Mouse (Mus musculus) embryonic facial prominence, embryonic 11.5 days (tissue): ENCODE measurements at regions not wholly inside any gene's neighbourhood (a gene's known extent, or its start where the extent isn't known, plus 50 kb on each side); places are given as distances from the start of the nearest gene placed in this dataset.

Experiments
- ATAC-seq: fragments of 200-750 bp; cut with Nextera tagmentation; replicated peaks from 2 replicates; pipeline ENCODE4 v1.8.0; 2017; ENCODE audit warnings: low read depth; ENCODE audit not compliant: insufficient number of reproducible peaks, low FRiP score, low TSS enrichment
- DNase-seq: peaks from one replicate; pipeline ENCODE4 v3.0.0-alpha.2; 2015; ENCODE audit warnings: low spot score
- H3K27ac ChIP-seq: fragments of 300-500 bp; sonication (generic); replicated peaks from 2 replicates; pipeline ENCODE4 v1.5.1; 2014; ENCODE audit warnings: mild to moderate bottlenecking, low read depth, low read length, control low read depth
- H3K27me3 ChIP-seq: fragments of 300-500 bp; sonication (generic); 2 replicates; pipeline ENCODE4 v1.6.1; 2014; ENCODE audit warnings: mild to moderate bottlenecking, low read length, moderate library complexity, mixed read lengths; ENCODE audit not compliant: control insufficient read depth, insufficient read depth
- H3K36me3 ChIP-seq: fragments of 300-500 bp; sonication (generic); replicated peaks from 2 replicates; pipeline ENCODE4 v1.6.1; 2014; ENCODE audit warnings: low read depth, mild to moderate bottlenecking, low read length, moderate library complexity, mixed read lengths; ENCODE audit not compliant: control insufficient read depth, insufficient read depth
- H3K4me1 ChIP-seq: fragments of 300-500 bp; sonication (generic); 2 replicates; pipeline ENCODE4 v1.6.1; 2014; ENCODE audit warnings: low read length, mixed read lengths; ENCODE audit not compliant: control insufficient read depth, insufficient read depth
- H3K4me2 ChIP-seq: fragments of 300-500 bp; sonication (generic); 2 replicates; pipeline ENCODE4 v1.6.1; 2014; ENCODE audit warnings: low read depth, mild to moderate bottlenecking, control low read depth, low read length, moderate library complexity
- H3K4me3 ChIP-seq: fragments of 300-500 bp; sonication (generic); 2 replicates; pipeline ENCODE4 v1.5.1; 2014; ENCODE audit warnings: low read depth, low read length, control low read depth
- H3K9ac ChIP-seq: fragments of 300-500 bp; sonication (generic); replicated peaks from 2 replicates; pipeline ENCODE4 v1.6.1; 2014; ENCODE audit warnings: mild to moderate bottlenecking, control low read depth, low read length
- H3K9me3 ChIP-seq: fragments of 300-500 bp; sonication (generic); replicated peaks from 2 replicates; pipeline ENCODE4 v1.6.1; 2016; ENCODE audit warnings: mild to moderate bottlenecking, low read length, inconsistent platforms, mixed read lengths; ENCODE audit not compliant: control insufficient read depth
- WGBS: fragments of 180-500 bp; shearing (Covaris S2); extraction: QIAGEN DNeasy Blood & Tissue Kit; methylation state at CpG from one replicate; pipeline ENCODE4 v1.1.7; 2014; 5-methylcytosine and 5-hydroxymethylcytosine counted together

DNA sequence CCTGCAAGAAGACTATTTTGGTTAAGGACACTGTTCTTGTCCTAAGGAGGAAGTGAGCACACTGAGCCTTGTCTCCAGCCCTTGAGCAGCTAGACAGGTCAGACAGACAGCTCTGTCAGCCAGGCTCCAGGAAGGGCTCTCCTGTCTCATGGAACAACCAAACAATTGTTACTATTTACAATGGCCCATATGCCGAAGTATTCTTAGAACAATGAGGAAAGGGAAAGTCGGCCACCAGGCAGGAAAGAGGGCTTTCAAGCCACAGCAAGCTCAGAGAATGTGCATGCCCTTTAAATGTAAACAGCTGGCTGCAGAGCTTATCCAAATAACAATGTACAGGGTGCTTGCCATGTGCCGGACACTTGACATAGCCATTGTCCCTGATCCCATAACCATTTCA lies 108.6 kb downstream of the 1700020N01Rik start:
- no peak overlapping the region for H3K4me2 ChIP-seq
- no peak overlapping the region for H3K9ac ChIP-seq
- ATAC-seq: no peak
- no peak overlapping the region for H3K4me3 ChIP-seq
- no peaks in the 10 kb centered on the region for H3K36me3 ChIP-seq
- no peaks in the 10 kb centered on the region for H3K9me3 ChIP-seq
- no peak for DNase-seq
- H3K27me3 ChIP-seq: no peaks in the 10 kb centered on the region
- no peaks in the 10 kb centered on the region for H3K4me1 ChIP-seq
- 18% methylated on average over 3 of the region's 3 CpGs for WGBS
- no peak overlapping the region for H3K27ac ChIP-seq

GRCm38 (mm10) chr10:21702134-21702533 lies 109.2 kb downstream of the 1700020N01Rik start:
- WGBS: 57% methylated on average over 1 of the region's 1 CpGs
- no peaks in the 10 kb centered on the region for H3K4me1 ChIP-seq

DNA sequence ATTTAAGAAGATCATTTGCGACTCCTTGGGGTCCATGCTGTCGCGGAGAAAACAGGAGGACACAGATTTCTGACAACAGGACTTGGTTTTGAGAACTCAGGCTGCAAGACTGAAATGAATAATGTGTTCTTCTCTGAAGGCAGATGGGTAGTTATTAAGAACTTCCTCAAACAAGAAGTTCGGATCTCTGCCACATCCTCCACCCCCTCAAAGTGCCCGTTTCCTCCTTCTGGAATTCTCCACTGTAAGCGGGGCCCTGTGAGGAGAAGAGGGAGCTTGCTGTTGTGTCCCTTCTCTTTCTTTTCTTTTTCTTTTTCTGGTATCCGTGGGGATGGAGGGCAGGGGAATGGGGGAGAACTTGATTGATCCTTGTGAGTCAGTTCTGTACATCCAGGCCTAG lies 118.9 kb downstream of the 1700020N01Rik start:
- Histone ChIP-seq H3K4me2 (no peak overlapping the region), H3K27ac (no peak overlapping the region), H3K4me1 (no peaks in the 10 kb centered on the region), H3K4me3 (no peak overlapping the region), H3K36me3 (no peaks in the 10 kb centered on the region), H3K9me3 (no peaks in the 10 kb centered on the region), H3K9ac (no peak overlapping the region), H3K27me3 (no peaks in the 10 kb centered on the region)
- WGBS: 82% methylated on average over 7 of the region's 7 CpGs
- DNase-seq (no peak), ATAC-seq (no peak)

More at GRCm38 (mm10) chr10:21702134-21702533, 109.2 kb downstream of the 1700020N01Rik start:
- no peaks in the 10 kb centered on the region for H3K9me3 ChIP-seq
- no peak overlapping the region for H3K4me2 ChIP-seq
- H3K27ac ChIP-seq: no peak overlapping the region
- no peak overlapping the region for H3K9ac ChIP-seq
- DNase-seq: no peak
- no peak for ATAC-seq
- no peaks in the 10 kb centered on the region for H3K27me3 ChIP-seq
- H3K4me3 ChIP-seq: no peak overlapping the region
- H3K36me3 ChIP-seq: no peaks in the 10 kb centered on the region

- no peak for ATAC-seq
- no peak overlapping the region for H3K4me3 ChIP-seq
- H3K4me1 ChIP-seq: no peaks in the 10 kb centered on the region
- H3K27ac ChIP-seq: no peak overlapping the region
- no peaks in the 10 kb centered on the region for H3K36me3 ChIP-seq
- H3K9me3 ChIP-seq: no peaks in the 10 kb centered on the region
- H3K4me2 ChIP-seq: no peak overlapping the region
- H3K27me3 ChIP-seq: no peaks in the 10 kb centered on the region
- DNase-seq: no peak
- 64% methylated on average over 3 of the region's 3 CpGs for WGBS
- H3K9ac ChIP-seq: no peak overlapping the region
Measured at GRCm38 (mm10) chr10:21712828-21713227, 119.9 kb downstream of the 1700020N01Rik start.

DNA sequence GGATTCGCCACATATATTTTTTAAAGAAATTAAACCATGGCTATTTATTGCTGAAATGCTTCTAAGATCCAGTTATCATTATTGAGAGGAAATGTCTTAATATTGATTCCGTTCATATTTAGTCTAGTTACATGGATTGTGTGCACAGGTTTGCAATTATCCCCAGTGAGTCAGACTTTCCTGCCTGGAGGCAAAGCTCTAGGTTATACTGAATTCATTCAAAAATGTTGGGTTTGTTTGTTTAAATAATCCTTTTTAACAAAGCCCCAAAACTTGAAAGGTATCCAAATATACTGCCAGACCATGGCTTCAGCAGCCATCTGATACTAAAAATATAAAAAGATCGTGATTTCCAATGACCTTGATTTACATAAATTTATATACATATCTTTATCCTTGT lies 122.5 kb downstream of the 1700020N01Rik start:
- WGBS: 93% methylated on average over 3 of the region's 3 CpGs
- Histone ChIP-seq H3K9me3 (no peaks in the 10 kb centered on the region), H3K4me1 (no peaks in the 10 kb centered on the region), H3K27me3 (no peaks in the 10 kb centered on the region), H3K36me3 (no peaks in the 10 kb centered on the region), H3K27ac (no peak overlapping the region), H3K9ac (no peak overlapping the region), H3K4me3 (no peak overlapping the region), H3K4me2 (no peak overlapping the region)
- ATAC-seq (no peak), DNase-seq (no peak)

DNA sequence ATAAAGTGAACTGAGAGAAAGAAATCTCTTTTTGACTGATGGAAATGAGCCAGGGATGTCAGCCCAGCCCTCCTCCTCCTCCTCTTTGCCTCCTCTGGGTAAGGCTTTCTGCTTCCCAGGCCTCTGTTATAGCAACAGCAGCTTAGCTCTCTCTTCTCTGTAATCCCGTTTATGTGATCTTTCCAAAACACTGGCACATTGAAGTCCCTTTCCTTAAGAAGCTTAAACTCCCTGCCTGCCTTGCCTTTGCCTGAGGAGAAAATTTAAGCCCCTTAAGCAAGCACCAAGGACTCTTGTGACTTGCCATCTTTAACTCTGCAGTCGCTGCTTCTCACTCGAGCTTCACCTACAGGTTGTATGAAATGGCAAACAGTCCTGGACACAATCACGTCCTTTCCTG lies 125.2 kb downstream of the 1700020N01Rik start:
- Histone ChIP-seq H3K4me3 (no peak overlapping the region), H3K27ac (no peak overlapping the region), H3K27me3 (no peaks in the 10 kb centered on the region), H3K9ac (no peak overlapping the region), H3K9me3 (no peaks in the 10 kb centered on the region), H3K4me1 (no peaks in the 10 kb centered on the region), H3K4me2 (no peak overlapping the region), H3K36me3 (no peaks in the 10 kb centered on the region)
- ATAC-seq (no peak), DNase-seq (no peak)
- WGBS: 47% methylated on average over 4 of the region's 4 CpGs

DNA sequence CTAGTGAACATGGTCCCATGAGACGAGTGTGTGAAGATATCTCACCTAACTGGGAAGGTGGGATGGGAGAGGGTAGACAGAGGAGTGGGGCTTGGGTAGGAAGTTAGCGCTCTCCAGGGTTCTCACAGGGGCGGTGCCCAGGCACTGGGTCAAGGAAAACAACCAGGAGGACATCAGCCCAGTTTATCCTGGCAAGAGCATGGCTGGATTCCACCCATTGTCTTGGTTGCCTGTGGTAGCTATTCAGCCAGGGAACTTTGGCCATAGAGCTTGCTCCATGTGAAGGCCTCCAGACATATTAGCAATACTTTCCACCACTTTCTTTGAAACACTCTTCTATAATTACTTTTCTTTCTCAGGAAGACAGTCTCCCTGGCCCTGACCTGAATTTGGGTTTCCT lies 131.4 kb downstream of the 1700020N01Rik start:
- H3K9me3 ChIP-seq: no peaks in the 10 kb centered on the region
- no peaks in the 10 kb centered on the region for H3K36me3 ChIP-seq
- no peak for DNase-seq
- no peaks in the 10 kb centered on the region for H3K27me3 ChIP-seq
- 98% methylated on average over 3 of the region's 3 CpGs for WGBS
- no peak overlapping the region for H3K27ac ChIP-seq
- no peaks in the 10 kb centered on the region for H3K4me1 ChIP-seq
- no peak for ATAC-seq
- H3K4me2 ChIP-seq: no peak overlapping the region
- no peak overlapping the region for H3K4me3 ChIP-seq
- H3K9ac ChIP-seq: no peak overlapping the region

GRCm38 (mm10) chr10:21724999-21725398 lies 132.1 kb downstream of the 1700020N01Rik start:
- H3K9ac ChIP-seq: no peak overlapping the region
- no peak for ATAC-seq
- 91% methylated on average over 3 of the region's 3 CpGs for WGBS
- H3K9me3 ChIP-seq: no peaks in the 10 kb centered on the region
- H3K36me3 ChIP-seq: no peaks in the 10 kb centered on the region
- H3K27ac ChIP-seq: no peak overlapping the region
- H3K4me2 ChIP-seq: no peak overlapping the region
- no peaks in the 10 kb centered on the region for H3K4me1 ChIP-seq
- H3K27me3 ChIP-seq: no peaks in the 10 kb centered on the region
- no peak for DNase-seq
- H3K4me3 ChIP-seq: no peak overlapping the region
